Comparison of ENCODE assay signal across 9 mouse cellular contexts in the genomic region with DNA sequence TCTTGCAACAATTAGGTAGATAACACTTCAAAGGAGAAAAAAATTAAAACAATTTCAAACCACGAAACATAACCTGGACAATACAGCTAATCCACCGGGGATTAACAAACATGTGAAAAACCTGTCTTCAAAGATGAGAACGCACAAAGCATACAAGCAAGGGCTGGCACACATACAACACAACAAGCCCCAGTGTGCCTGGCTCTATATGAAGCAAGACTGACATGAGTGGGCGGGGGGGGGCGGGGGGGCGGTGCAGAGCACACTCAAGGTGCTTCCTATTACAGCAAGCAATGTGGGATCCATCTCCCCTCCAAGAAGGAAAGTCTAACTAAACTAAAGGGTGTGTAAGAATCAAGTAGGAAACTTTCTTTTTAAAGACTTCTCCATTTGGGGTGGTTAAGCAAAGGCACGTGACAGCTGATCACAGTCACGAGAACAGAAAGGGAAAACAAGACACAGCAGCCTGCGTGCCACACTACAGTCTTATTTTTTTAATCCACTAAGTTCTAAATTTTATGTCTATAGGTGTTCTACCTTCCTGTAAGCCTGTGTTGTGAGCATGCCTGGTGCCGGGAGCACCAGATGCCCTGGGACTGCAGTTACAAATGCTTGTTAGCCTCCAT. TPM values are rescaled to one million over a fixed set of nuclear protein-coding genes. Genes with fewer than 3 reads are reported as not detected.
A peak's percentile ranks its signal among the peaks of the same experiment; 100 is the strongest.
DNase-seq lines count a peak whose midpoint lies in the region; ATAC-seq and TF ChIP-seq lines count a peak whose summit lies in the region.
"Had no signal": no experiment of that assay in that cellular context is flagged by ENCODE, and none has a peak within 500 bp of the region (broad histone marks: within the 10 kb centered on the region; RNA-seq: fewer than 3 reads in every experiment).

No protein-coding gene starts in this region.

- no peak overlapping the region for H3K4me3 ChIP-seq in embryonic fibroblast, embryonic 13.5 days (ENCODE audit: insufficient read depth, low read length)
- peak overlapping the region; percentile 20; the same call in 1 of the 2 replicates for H3K4me3 ChIP-seq in liver, embryonic 11.5 days (ENCODE audit: low read depth, low read length)
- no peak overlapping the region for H3K4me3 ChIP-seq in stomach, embryonic 14.5 days (ENCODE audit: low read depth, low read length)
- no peak overlapping the region for H3K4me3 ChIP-seq in hindbrain, embryonic 11.5 days (ENCODE audit: low read depth, low read length)

- H3K9me3 ChIP-seq in liver, embryonic 11.5 days (ENCODE audit: control insufficient read depth, low read length), result no peaks in the 10 kb centered on the region
- no peaks in the 10 kb centered on the region for H3K9me3 ChIP-seq in stomach, embryonic 14.5 days (ENCODE audit: control insufficient read depth, low read depth, low read length)
- H3K9me3 ChIP-seq in hindbrain, embryonic 11.5 days (ENCODE audit: control insufficient read depth, low read length), result no peaks in the 10 kb centered on the region

- H3K36me3 ChIP-seq in liver, embryonic 11.5 days (ENCODE audit: control insufficient read depth, insufficient read depth, low read length), result peaks cover 2% of the 10 kb centered on the region; the same call in 1 of the 2 replicates
- no peaks in the 10 kb centered on the region for H3K36me3 ChIP-seq in stomach, embryonic 14.5 days (ENCODE audit: control insufficient read depth, insufficient read depth, low read length)
- H3K36me3 ChIP-seq in hindbrain, embryonic 11.5 days (ENCODE audit: control insufficient read depth, insufficient read depth, low read length), result no peaks in the 10 kb centered on the region

- peak overlapping the region; percentile 16 for H3K27ac ChIP-seq in embryonic fibroblast, embryonic 13.5 days (ENCODE audit: insufficient read depth, low read length)
- H3K27ac ChIP-seq in liver, embryonic 11.5 days (ENCODE audit: low read depth, low read length), result peak overlapping the region; percentile 38; the same call in 1 of the 2 replicates
- H3K27ac ChIP-seq in stomach, embryonic 14.5 days (ENCODE audit: low read length), result no peak overlapping the region; the same call in 1 of the 2 replicates
- H3K27ac ChIP-seq in hindbrain, embryonic 11.5 days (ENCODE audit: low read depth, low read length), result no peak overlapping the region
- H3K27ac ChIP-seq: hindbrain, embryonic 14.5 days had no signal

- peak overlapping the region; percentile 53 for H3K4me2 ChIP-seq in liver, embryonic 11.5 days
- 0 out of 2 replicates have a peak overlapping the region, but pooled peaks have one; percentile 10 for H3K4me2 ChIP-seq in stomach, embryonic 14.5 days (replicated peaks; ENCODE audit: low read depth, low read length)
- no peak overlapping the region for H3K4me2 ChIP-seq in hindbrain, embryonic 11.5 days (replicated peaks; ENCODE audit: low read depth, low read length)
- H3K4me2 ChIP-seq: hindbrain, embryonic 14.5 days had no signal

- WGBS in liver, embryonic 11.5 days, result 56% methylated on average over 10 of the region's 10 CpGs
- 61% methylated on average over 10 of the region's 10 CpGs for WGBS in stomach, embryonic 14.5 days
- 78% methylated on average over 10 of the region's 10 CpGs for WGBS in hindbrain, embryonic 11.5 days

- no peak for TF ChIP-seq POLR2A in embryonic fibroblast, embryonic 13.5 days (IDR thresholded peaks at IDR 0.05; ENCODE audit: low read depth, low read length)

- ATAC-seq in liver, embryonic 11.5 days (replicated peaks; ENCODE audit: low FRiP score), result no peak
- no peak for ATAC-seq in stomach, embryonic 14.5 days (ENCODE audit: insufficient number of reproducible peaks, insufficient read depth, low FRiP score, low read depth)
- ATAC-seq in hindbrain, embryonic 11.5 days (ENCODE audit: low FRiP score), result no peak

- no peak for TF ChIP-seq CTCF in embryonic fibroblast, embryonic 13.5 days (IDR thresholded peaks at IDR 0.05; ENCODE audit: borderline replicate concordance, insufficient read depth, low read length)

- no peaks in the 10 kb centered on the region for H3K27me3 ChIP-seq in liver, embryonic 11.5 days (replicated peaks; ENCODE audit: control insufficient read depth, insufficient read depth, low read length)
- H3K27me3 ChIP-seq in stomach, embryonic 14.5 days (ENCODE audit: control insufficient read depth, insufficient read depth, low read length), result no peaks in the 10 kb centered on the region
- H3K27me3 ChIP-seq in hindbrain, embryonic 11.5 days (ENCODE audit: control insufficient read depth, insufficient read depth, low read length), result no peaks in the 10 kb centered on the region

- H3K9ac ChIP-seq in liver, embryonic 11.5 days (ENCODE audit: low read depth, low read length), result peak overlapping the region; percentile 37
- H3K9ac ChIP-seq in stomach, embryonic 14.5 days (replicated peaks; ENCODE audit: low read depth, low read length), result no peak overlapping the region
- no peak overlapping the region for H3K9ac ChIP-seq in hindbrain, embryonic 11.5 days (ENCODE audit: low read depth, low read length)
- H3K9ac ChIP-seq: hindbrain, embryonic 14.5 days had no signal

- H3K4me1 ChIP-seq in embryonic fibroblast, embryonic 13.5 days (ENCODE audit: control insufficient read depth, insufficient read depth, low read length), result peaks cover 14% of the 10 kb centered on the region
- peaks cover 16% of the 10 kb centered on the region for H3K4me1 ChIP-seq in liver, embryonic 11.5 days (replicated peaks; ENCODE audit: control insufficient read depth, insufficient read depth, low read length)
- peaks cover 6% of the 10 kb centered on the region; the same call in 1 of the 2 replicates for H3K4me1 ChIP-seq in stomach, embryonic 14.5 days (ENCODE audit: control insufficient read depth, insufficient read depth, low read length)
- peaks cover 2% of the 10 kb centered on the region; the same call in 1 of the 2 replicates for H3K4me1 ChIP-seq in hindbrain, embryonic 11.5 days (replicated peaks; ENCODE audit: control insufficient read depth, insufficient read depth, low read length)

- peak; percentile 30 to 36 for DNase-seq in spleen, adult 18-20 months
- DNase-seq in spleen, postnatal 10 days (ENCODE audit: low spot score in 2 of 2), result no peak
- no peak for DNase-seq in liver, embryonic 11.5 days (ENCODE audit: low spot score)
- DNase-seq in hindbrain, embryonic 11.5 days (ENCODE audit: low spot score), result no peak
- no peak for DNase-seq in embryo, embryonic 10.5 days (ENCODE audit: low spot score)
- no peak for DNase-seq in layer of hippocampus, postnatal 25 days (ENCODE audit: extremely low spot score in 1 of 2, low spot score in 1 of 2)

RNA-seq across cellular contexts. Expression of a gene that starts 42.3 kb away (rescaled TPM):
- 18.1 and 21.8 TPM in 2 replicates for polyA plus RNA-seq in embryonic fibroblast, embryonic 13.5 days (2011; ENCODE audit: insufficient read length, low read depth, missing spikeins)
- polyA plus RNA-seq in liver, embryonic 11.5 days (2014; fragmentation: Nextera tagmentation; extraction: Ambion mirVana), result 7.2 and 7.9 TPM in 2 replicates
- polyA plus RNA-seq in stomach, embryonic 14.5 days (2014; fragmentation: Nextera tagmentation; extraction: Ambion mirVana), result 12.4 and 13.2 TPM in 2 replicates
- polyA plus RNA-seq in hindbrain, embryonic 11.5 days (2014; fragmentation: Nextera tagmentation; extraction: Ambion mirVana), result 11.4 and 14.6 TPM in 2 replicates
- total RNA-seq in layer of hippocampus, postnatal 25 days (2021), result 10 to 100 TPM; 90.9 to 94.0 TPM

Comparison
In these comparisons a context has a peak if more than half of its experiments do, and no peak if none do; other contexts are left out.
1. DNase-seq: peak in spleen, adult 18-20 months (2 of 2); none in spleen, postnatal 10 days (0 of 2), liver, embryonic 11.5 days (single experiment), hindbrain, embryonic 11.5 days (single experiment), embryo, embryonic 10.5 days (single experiment) and layer of hippocampus, postnatal 25 days (0 of 2).
2. H3K27ac ChIP-seq: peak in embryonic fibroblast, embryonic 13.5 days (single experiment) and liver, embryonic 11.5 days (single experiment); none in stomach, embryonic 14.5 days (single experiment) and hindbrain, embryonic 11.5 days (single experiment).